Mouse (Mus musculus) liver, postnatal 0 days (tissue): ENCODE data around the gene Dmac2.

Experiments
- CTCF ChIP-seq: sonication (generic); IDR thresholded peaks from 2 replicates; pipeline ENCODE4 v1.5.1; 2016; ENCODE audit warnings: antibody characterized with exemption, low read depth
- EP300 ChIP-seq: IDR thresholded peaks from 2 replicates; pipeline ENCODE4 v1.6.1; 2016; ENCODE audit warnings: antibody characterized with exemption, low read depth, mild to moderate bottlenecking

DNA sequence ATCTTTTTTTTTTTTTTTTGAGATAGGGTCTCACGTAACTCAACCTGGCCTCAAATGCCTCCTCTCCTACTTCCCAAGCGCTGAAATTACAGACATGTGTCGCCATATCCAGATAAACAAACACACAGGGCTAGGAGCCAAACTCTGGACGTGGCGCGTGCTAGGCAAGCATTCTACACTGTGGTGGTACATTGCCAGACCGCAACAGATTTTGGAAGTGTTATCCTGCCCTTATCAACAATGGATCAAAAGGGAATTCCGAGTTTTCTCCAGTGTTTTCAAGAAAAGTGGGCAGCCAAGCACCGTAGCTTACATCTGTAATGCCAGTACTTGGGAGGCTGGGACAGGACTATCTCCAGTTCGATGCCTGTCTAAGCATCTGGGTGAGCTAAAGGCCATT, 38.6 kb downstream of the Dmac2 start:
- TF ChIP-seq EP300 (no peak), CTCF (no peak)
